Mouse (Mus musculus): ENCODE measurements around the gene Lin7a. TPM values are rescaled to one million over a fixed set of nuclear protein-coding genes. Genes with fewer than 3 reads are reported as not detected.

Gene Lin7a
- total RNA-seq (2014; rRNA removed) (23.6 and 26.3 TPM in 2 replicates), polyA plus RNA-seq (2015; fragmentation: Nextera tagmentation; extraction: Ambion mirVana) (7.6 and 16.0 TPM in 2 replicates)

GRCm38 (mm10) chr10:107271321-107272130 lies at the start of gene Lin7a:
Lin7a (plus strand) TSS chr10:107271686.
- H3K4me2 ChIP-seq (ENCODE audit: low read depth), result peak within 1 kb of the TSS; percentile 87
- peak within 1 kb of the TSS; percentile 72 for H3K9ac ChIP-seq
- ATAC-seq, result peak; percentile 78
- no peaks in the 10 kb centered on the region for H3K4me1 ChIP-seq (ENCODE audit: insufficient read depth)
- no peaks in the 10 kb centered on the region for H3K27me3 ChIP-seq (ENCODE audit: insufficient read depth, low read length)
- TF ChIP-seq CTCF (IDR thresholded peaks at IDR 0.05; ENCODE audit: low read depth), result no peak
- H3K36me3 ChIP-seq (ENCODE audit: insufficient read depth), result no peaks in the 10 kb centered on the region
- H3K27ac ChIP-seq (ENCODE audit: low read depth, low read length), result peak within 1 kb of the TSS; percentile 76
- WGBS, result 1% methylated on average over 37 of the region's 38 CpGs
- DNase-seq, result peak; percentile 71
- peak within 1 kb of the TSS; percentile 86 for H3K4me3 ChIP-seq (ENCODE audit: low read depth, low read length)
- no peaks in the 10 kb centered on the region for H3K9me3 ChIP-seq (ENCODE audit: low read length)

GRCm38 (mm10) chr10:107221726-107222125 lies 49.8 kb upstream of the Lin7a start:
- no peaks in the 10 kb centered on the region for H3K36me3 ChIP-seq (ENCODE audit: insufficient read depth)
- no peak overlapping the region for H3K4me2 ChIP-seq (ENCODE audit: low read depth)
- 85% methylated on average over 2 of the region's 2 CpGs for WGBS
- DNase-seq, result no peak
- no peak overlapping the region for H3K4me3 ChIP-seq (ENCODE audit: low read depth, low read length)
- no peak for TF ChIP-seq CTCF (IDR thresholded peaks at IDR 0.05; ENCODE audit: low read depth)
- ATAC-seq, result no peak
- H3K4me1 ChIP-seq (ENCODE audit: insufficient read depth), result no peaks in the 10 kb centered on the region
- H3K27me3 ChIP-seq (ENCODE audit: insufficient read depth, low read length), result no peaks in the 10 kb centered on the region
- no peak overlapping the region for H3K27ac ChIP-seq (ENCODE audit: low read depth, low read length)
- no peak overlapping the region for H3K9ac ChIP-seq
- no peaks in the 10 kb centered on the region for H3K9me3 ChIP-seq (ENCODE audit: low read length)

GRCm38 (mm10) chr10:107222406-107223185 lies 48.9 kb upstream of the Lin7a start:
- Histone ChIP-seq H3K9ac (no peak overlapping the region), H3K4me2 (ENCODE audit: low read depth) (no peak overlapping the region), H3K36me3 (ENCODE audit: insufficient read depth) (no peaks in the 10 kb centered on the region), H3K4me3 (ENCODE audit: low read depth, low read length) (no peak overlapping the region), H3K9me3 (ENCODE audit: low read length) (no peaks in the 10 kb centered on the region), H3K27ac (ENCODE audit: low read depth, low read length) (no peak overlapping the region), H3K4me1 (ENCODE audit: insufficient read depth) (no peaks in the 10 kb centered on the region), H3K27me3 (ENCODE audit: insufficient read depth, low read length) (no peaks in the 10 kb centered on the region)
- 87% methylated on average over 8 of the region's 8 CpGs for whole genome bisulfite sequencing
- TF ChIP-seq CTCF (IDR thresholded peaks at IDR 0.05; ENCODE audit: low read depth), result no peak
- ATAC-seq, result no peak
- no peak for DNase-seq

- Histone ChIP-seq H3K27ac (ENCODE audit: low read depth, low read length) (no peak overlapping the region), H3K9ac (no peak overlapping the region), H3K4me1 (ENCODE audit: insufficient read depth) (no peaks in the 10 kb centered on the region), H3K36me3 (ENCODE audit: insufficient read depth) (no peaks in the 10 kb centered on the region), H3K4me2 (ENCODE audit: low read depth) (no peak overlapping the region), H3K27me3 (ENCODE audit: insufficient read depth, low read length) (no peaks in the 10 kb centered on the region), H3K4me3 (ENCODE audit: low read depth, low read length) (no peak overlapping the region), H3K9me3 (ENCODE audit: low read length) (no peaks in the 10 kb centered on the region)
- ATAC-seq (no peak), DNase-seq (no peak)
- TF ChIP-seq CTCF (IDR thresholded peaks at IDR 0.05; ENCODE audit: low read depth), result no peak
- 92% methylated on average over 3 of the region's 3 CpGs for WGBS
These were observed 48.4 kb upstream of the Lin7a start for GRCm38 (mm10) chr10:107223186-107223440.

GRCm38 (mm10) chr10:107223821-107224220 lies 47.7 kb upstream of the Lin7a start:
- TF ChIP-seq CTCF (IDR thresholded peaks at IDR 0.05; ENCODE audit: low read depth), result no peak
- no peak overlapping the region for H3K27ac ChIP-seq (ENCODE audit: low read depth, low read length)
- no peak for ATAC-seq
- H3K27me3 ChIP-seq (ENCODE audit: insufficient read depth, low read length), result no peaks in the 10 kb centered on the region
- no peak overlapping the region for H3K4me3 ChIP-seq (ENCODE audit: low read depth, low read length)
- H3K36me3 ChIP-seq (ENCODE audit: insufficient read depth), result no peaks in the 10 kb centered on the region
- no peaks in the 10 kb centered on the region for H3K9me3 ChIP-seq (ENCODE audit: low read length)
- H3K9ac ChIP-seq, result no peak overlapping the region
- no peak overlapping the region for H3K4me2 ChIP-seq (ENCODE audit: low read depth)
- WGBS, result 92% methylated on average over 3 of the region's 3 CpGs
- no peaks in the 10 kb centered on the region for H3K4me1 ChIP-seq (ENCODE audit: insufficient read depth)
- no peak for DNase-seq

- no peak for TF ChIP-seq CTCF (IDR thresholded peaks at IDR 0.05; ENCODE audit: low read depth)
- no peak overlapping the region for H3K27ac ChIP-seq (ENCODE audit: low read depth, low read length)
- H3K4me3 ChIP-seq (ENCODE audit: low read depth, low read length), result no peak overlapping the region
- H3K9me3 ChIP-seq (ENCODE audit: low read length), result no peaks in the 10 kb centered on the region
- H3K4me1 ChIP-seq (ENCODE audit: insufficient read depth), result no peaks in the 10 kb centered on the region
- ATAC-seq, result no peak
- H3K4me2 ChIP-seq (ENCODE audit: low read depth), result no peak overlapping the region
- 87% methylated on average over 6 of the region's 6 CpGs for WGBS
- no peak overlapping the region for H3K9ac ChIP-seq
- no peak for DNase-seq
- no peaks in the 10 kb centered on the region for H3K27me3 ChIP-seq (ENCODE audit: insufficient read depth, low read length)
- no peaks in the 10 kb centered on the region for H3K36me3 ChIP-seq (ENCODE audit: insufficient read depth)
These were observed 46.7 kb upstream of the Lin7a start for GRCm38 (mm10) chr10:107224596-107225330.
